In genomic region chr8:115711106-115711505, GRCm38 (mm10) we compare ENCODE assay signal across 22 mouse cellular contexts. TPM values are rescaled to one million over a fixed set of nuclear protein-coding genes. Genes with fewer than 3 reads are reported as not detected.
DNase-seq lines count a peak whose midpoint lies in the region; ATAC-seq and TF ChIP-seq lines count a peak whose summit lies in the region.
"Had no signal": no experiment of that assay in that cellular context is flagged by ENCODE, and none has a peak within 500 bp of the region (broad histone marks: within the 10 kb centered on the region; RNA-seq: fewer than 3 reads in every experiment).

No protein-coding gene starts in this region.

- ATAC-seq in liver, embryonic 12.5 days: no peak
- no peak for ATAC-seq in midbrain, embryonic 11.5 days (ENCODE audit: low FRiP score)
- ATAC-seq in midbrain, embryonic 13.5 days: no peak
- no peak for ATAC-seq in neural tube, embryonic 15.5 days (ENCODE audit: low FRiP score)
- no peak for ATAC-seq in forebrain, embryonic 14.5 days
- ATAC-seq: midbrain, embryonic 16.5 days; Patski had no signal

- H3K4me1 ChIP-seq in liver, adult 2 months (ENCODE audit: control insufficient read depth, insufficient read depth, low read length): no peaks in the 10 kb centered on the region
- H3K4me1 ChIP-seq in liver, embryonic 12.5 days: 0 out of 2 replicates have a peak, but pooled peaks cover 4% of the 10 kb centered on the region
- peaks cover 26% of the 10 kb centered on the region for H3K4me1 ChIP-seq in midbrain, embryonic 11.5 days (ENCODE audit: control insufficient read depth, insufficient read depth, low read length)
- peaks cover 41% of the 10 kb centered on the region for H3K4me1 ChIP-seq in midbrain, embryonic 13.5 days (replicated peaks)
- peaks cover 42% of the 10 kb centered on the region for H3K4me1 ChIP-seq in neural tube, embryonic 15.5 days
- H3K4me1 ChIP-seq in forebrain, embryonic 14.5 days (ENCODE audit: control insufficient read depth, insufficient read depth, low read length): peaks cover 5% of the 10 kb centered on the region
- H3K4me1 ChIP-seq: liver, embryonic 15.5 days had no signal

- H3K36me3 ChIP-seq in liver, adult 2 months (ENCODE audit: control insufficient read depth, insufficient read depth, low read length): no peaks in the 10 kb centered on the region
- no peaks in the 10 kb centered on the region for H3K36me3 ChIP-seq in liver, embryonic 12.5 days
- H3K36me3 ChIP-seq in midbrain, embryonic 11.5 days (ENCODE audit: control insufficient read depth, insufficient read depth, low read length): no peaks in the 10 kb centered on the region
- H3K36me3 ChIP-seq in midbrain, embryonic 13.5 days: no peaks in the 10 kb centered on the region
- H3K36me3 ChIP-seq in neural tube, embryonic 15.5 days: no peaks in the 10 kb centered on the region
- no peaks in the 10 kb centered on the region for H3K36me3 ChIP-seq in forebrain, embryonic 14.5 days (ENCODE audit: control insufficient read depth, insufficient read depth, low read length)
- H3K36me3 ChIP-seq: embryonic facial prominence, embryonic 10.5 days; forebrain, embryonic 12.5 days; heart, embryonic 13.5 days; hindbrain, embryonic 15.5 days; limb, embryonic 12.5 days; liver, embryonic 15.5 days had no signal

- no peaks in the 10 kb centered on the region for H3K9me3 ChIP-seq in liver, embryonic 12.5 days (replicated peaks)
- no peaks in the 10 kb centered on the region for H3K9me3 ChIP-seq in midbrain, embryonic 11.5 days (ENCODE audit: control insufficient read depth, low read length)
- H3K9me3 ChIP-seq in midbrain, embryonic 13.5 days: no peaks in the 10 kb centered on the region
- H3K9me3 ChIP-seq in neural tube, embryonic 15.5 days (replicated peaks): no peaks in the 10 kb centered on the region
- no peaks in the 10 kb centered on the region for H3K9me3 ChIP-seq in forebrain, embryonic 14.5 days (replicated peaks; ENCODE audit: control insufficient read depth, low read length)
- H3K9me3 ChIP-seq: embryonic facial prominence, embryonic 10.5 days; forebrain, embryonic 12.5 days; heart, embryonic 13.5 days; hindbrain, embryonic 15.5 days; limb, embryonic 12.5 days; liver, embryonic 15.5 days; megakaryocyte, embryonic 14.5 days had no signal

- no peak overlapping the region; the same call in 1 of the 2 replicates for H3K9ac ChIP-seq in liver, adult 2 months (ENCODE audit: low read depth, low read length)
- H3K9ac ChIP-seq in liver, embryonic 12.5 days: no peak overlapping the region
- H3K9ac ChIP-seq in midbrain, embryonic 11.5 days (ENCODE audit: low read length): no peak overlapping the region
- no peak overlapping the region for H3K9ac ChIP-seq in midbrain, embryonic 13.5 days (replicated peaks)
- no peak overlapping the region for H3K9ac ChIP-seq in neural tube, embryonic 15.5 days (replicated peaks)
- H3K9ac ChIP-seq in forebrain, embryonic 14.5 days (ENCODE audit: low read length): no peak overlapping the region
- H3K9ac ChIP-seq: forebrain, embryonic 12.5 days; heart, embryonic 13.5 days; hindbrain, embryonic 15.5 days; limb, embryonic 12.5 days; liver, embryonic 15.5 days had no signal

- H3K27me3 ChIP-seq in liver, adult 2 months (ENCODE audit: control insufficient read depth, insufficient read depth, low read length): no peaks in the 10 kb centered on the region
- peaks cover 47% of the 10 kb centered on the region for H3K27me3 ChIP-seq in liver, embryonic 12.5 days (replicated peaks)
- peaks cover 3% of the 10 kb centered on the region for H3K27me3 ChIP-seq in midbrain, embryonic 11.5 days (ENCODE audit: control insufficient read depth, insufficient read depth, low read length)
- peaks cover 32% of the 10 kb centered on the region for H3K27me3 ChIP-seq in midbrain, embryonic 13.5 days
- H3K27me3 ChIP-seq in neural tube, embryonic 15.5 days (replicated peaks): peaks cover 14% of the 10 kb centered on the region
- H3K27me3 ChIP-seq in forebrain, embryonic 14.5 days (replicated peaks; ENCODE audit: control insufficient read depth, insufficient read depth, low read length): peaks cover 14% of the 10 kb centered on the region; the same call in 1 of the 2 replicates
- H3K27me3 ChIP-seq: Patski had no signal

- intact Hi-C loops in gastrocnemius, adult 2 months (cut with DNase I): no loop called here
- intact Hi-C loops in gastrocnemius, postnatal 36 days (cut with DNase I): loop anchor here (5.0 to 10.0 kb wide), 4 partner anchors 556 to 1169 kb away; no protein-coding TSS in a partner anchor

- TF ChIP-seq CTCF in gastrocnemius, adult 2 months (IDR thresholded peaks at IDR 0.05): no peak
- TF ChIP-seq CTCF in liver, adult 2 months (IDR thresholded peaks at IDR 0.05; ENCODE audit: low read depth, low read length): no peak

- WGBS in liver, adult 2 months: 29% methylated on average over 11 of the region's 11 CpGs
- WGBS in liver, embryonic 12.5 days (ENCODE audit: insufficient replicate concordance): 58% methylated on average over 11 of the region's 11 CpGs
- WGBS in midbrain, embryonic 11.5 days: 66% methylated on average over 11 of the region's 11 CpGs
- WGBS in midbrain, embryonic 13.5 days: 59% methylated on average over 11 of the region's 11 CpGs
- WGBS in neural tube, embryonic 15.5 days: 33% methylated on average over 11 of the region's 11 CpGs
- WGBS in forebrain, embryonic 14.5 days: 55% methylated on average over 11 of the region's 11 CpGs

- peak overlapping the region; percentile 41 for H3K27ac ChIP-seq in gastrocnemius, adult 2 months
- no peak overlapping the region for H3K27ac ChIP-seq in liver, adult 2 months (replicated peaks; ENCODE audit: insufficient read depth, low read depth, low read length)
- H3K27ac ChIP-seq in liver, embryonic 12.5 days: no peak overlapping the region
- no peak overlapping the region for H3K27ac ChIP-seq in midbrain, embryonic 11.5 days (ENCODE audit: low read depth, low read length)
- no peak overlapping the region for H3K27ac ChIP-seq in midbrain, embryonic 13.5 days
- no peak overlapping the region for H3K27ac ChIP-seq in neural tube, embryonic 15.5 days (replicated peaks)
- H3K27ac ChIP-seq in forebrain, embryonic 14.5 days (ENCODE audit: low read depth, low read length): no peak overlapping the region
- H3K27ac ChIP-seq: embryonic facial prominence, embryonic 10.5 days; forebrain, embryonic 12.5 days; heart, embryonic 13.5 days; hindbrain, embryonic 15.5 days; limb, embryonic 12.5 days; liver, embryonic 15.5 days had no signal

- H3K4me2 ChIP-seq in liver, embryonic 12.5 days: no peak overlapping the region
- no peak overlapping the region for H3K4me2 ChIP-seq in midbrain, embryonic 11.5 days
- H3K4me2 ChIP-seq in midbrain, embryonic 13.5 days (replicated peaks): no peak overlapping the region
- 0 out of 2 replicates have a peak overlapping the region, but pooled peaks have one; percentile 5 for H3K4me2 ChIP-seq in neural tube, embryonic 15.5 days
- H3K4me2 ChIP-seq in forebrain, embryonic 14.5 days (ENCODE audit: low read length): no peak overlapping the region
- H3K4me2 ChIP-seq: forebrain, embryonic 12.5 days; heart, embryonic 13.5 days; hindbrain, embryonic 15.5 days; limb, embryonic 12.5 days; liver, embryonic 15.5 days had no signal

- TF ChIP-seq POLR2A in liver, adult 2 months (IDR thresholded peaks at IDR 0.05; ENCODE audit: extremely low read depth, insufficient read depth, low read length): no peak

- DNase-seq in gastrocnemius, adult 2 months: no peak
- no peak for DNase-seq in gastrocnemius, postnatal 36 days
- DNase-seq in liver, adult 2 months (ENCODE audit: extremely low read depth, low read depth, low spot score): peak; percentile 68
- DNase-seq in midbrain, embryonic 11.5 days (ENCODE audit: low spot score, missing footprints): peak; percentile 81
- no peak for DNase-seq in forebrain, embryonic 14.5 days (ENCODE audit: low spot score)
- DNase-seq: adrenal gland, adult 8-10 months; cerebellum, adult 9-10 months; gastrocnemius, postnatal 10 days; heart, adult 18-20 months; thymus, postnatal 25 days had no signal

- peak overlapping the region; percentile 52 for H3K4me3 ChIP-seq in gastrocnemius, adult 2 months
- no peak overlapping the region for H3K4me3 ChIP-seq in liver, adult 2 months (ENCODE audit: insufficient read depth, low read depth, low read length)
- no peak overlapping the region for H3K4me3 ChIP-seq in liver, embryonic 12.5 days
- no peak overlapping the region for H3K4me3 ChIP-seq in midbrain, embryonic 11.5 days (ENCODE audit: low read depth, low read length)
- H3K4me3 ChIP-seq in midbrain, embryonic 13.5 days (replicated peaks): no peak overlapping the region
- H3K4me3 ChIP-seq in neural tube, embryonic 15.5 days (replicated peaks): no peak overlapping the region
- no peak overlapping the region for H3K4me3 ChIP-seq in forebrain, embryonic 14.5 days (ENCODE audit: low read depth, low read length)
- H3K4me3 ChIP-seq: embryonic facial prominence, embryonic 10.5 days; forebrain, embryonic 12.5 days; heart, embryonic 13.5 days; hindbrain, embryonic 15.5 days; limb, embryonic 12.5 days; liver, embryonic 15.5 days; megakaryocyte, embryonic 14.5 days had no signal

- H3K79me2 ChIP-seq in liver, adult 2 months (ENCODE audit: control insufficient read depth, insufficient read depth, low read length): no peaks in the 10 kb centered on the region

RNA-seq across cellular contexts. Expression of gene Maf, which starts 3.5 kb away (rescaled TPM):
- total RNA-seq in gastrocnemius, adult 2 months (2021): 100 to 1,000 TPM; 129 to 153 TPM
- total RNA-seq in gastrocnemius, postnatal 36 days (2021): 100 to 1,000 TPM; 107 to 124 TPM
- 9.9 and 10.6 TPM in 2 replicates for total RNA-seq in liver, adult 2 months (2014; rRNA removed)
- polyA plus RNA-seq in liver, adult 2 months (2012; rRNA removed): 5.0 and 6.4 TPM in 2 replicates
- polyA plus RNA-seq in liver, embryonic 12.5 days (2016; fragmentation: Nextera tagmentation; extraction: Ambion mirVana): 2.5 and 3.2 TPM in 2 replicates
- polyA plus RNA-seq in midbrain, embryonic 11.5 days (2014; fragmentation: Nextera tagmentation; extraction: Ambion mirVana): 4.2 and 4.7 TPM in 2 replicates
- 5.0 and 5.6 TPM in 2 replicates for polyA plus RNA-seq in midbrain, embryonic 13.5 days (2015; fragmentation: Nextera tagmentation; extraction: Ambion mirVana)
- polyA plus RNA-seq in neural tube, embryonic 15.5 days (2015; fragmentation: Nextera tagmentation; extraction: Ambion mirVana): 11.7 and 12.8 TPM in 2 replicates
- polyA plus RNA-seq in forebrain, embryonic 14.5 days (2014; fragmentation: Nextera tagmentation; extraction: Ambion mirVana): 4.5 and 6.1 TPM in 2 replicates

Comparison
In these comparisons a context has a peak if more than half of its experiments do, and no peak if none do; other contexts are left out.
1. DNase-seq: peak in liver, adult 2 months (single experiment) and midbrain, embryonic 11.5 days (single experiment); none in gastrocnemius, adult 2 months (single experiment), gastrocnemius, postnatal 36 days (0 of 2) and forebrain, embryonic 14.5 days (single experiment).